Mouse (Mus musculus): ENCODE data around the gene Gm20388.
"Not testable (repeated sequence)": the region's sequence is repeated elsewhere in the genome, so short reads cannot be mapped to it uniquely, and the experiment has no call there.

Gene Gm20388

DNA sequence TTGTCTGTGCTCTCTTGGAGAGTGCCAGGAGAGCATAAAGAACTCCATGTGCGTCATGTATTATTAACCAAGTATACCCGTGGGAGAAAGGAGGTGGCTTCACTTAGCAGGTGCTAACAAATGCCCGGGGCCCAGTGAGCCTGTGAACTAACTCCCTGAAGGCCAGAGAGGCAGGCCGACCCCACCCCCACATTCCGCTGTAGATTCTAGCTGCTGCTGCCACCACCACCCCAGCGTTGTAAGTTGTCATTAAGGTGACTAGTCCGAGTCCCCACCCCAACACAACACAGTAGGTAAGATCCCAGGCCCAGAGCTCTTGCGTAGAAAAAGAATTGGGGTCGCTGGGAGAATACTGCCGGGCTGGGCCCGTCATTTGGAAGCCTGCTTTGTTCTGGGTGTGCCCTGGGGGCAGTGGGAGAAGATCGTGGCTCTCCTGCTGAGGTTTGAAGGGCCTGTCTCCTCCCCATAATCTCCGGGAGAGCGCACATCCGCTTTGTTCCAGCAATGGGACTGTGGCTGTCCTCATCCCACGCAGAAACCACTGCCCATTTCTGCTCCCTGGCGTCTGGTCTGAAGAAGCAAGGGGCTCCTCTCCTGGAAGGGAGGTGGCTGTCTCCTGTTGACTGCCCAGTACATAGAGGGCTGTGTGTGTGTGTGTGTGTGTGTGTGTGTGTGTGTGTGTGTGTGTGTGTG, 1214.1 kb downstream of the Gm20388 start:
- DNase-seq, result peak; percentile 37

- peak; percentile 94 for DNase-seq
Measured at GRCm38 (mm10) chr8:121125311-121125876, 1214.8 kb downstream of the Gm20388 start.

DNA sequence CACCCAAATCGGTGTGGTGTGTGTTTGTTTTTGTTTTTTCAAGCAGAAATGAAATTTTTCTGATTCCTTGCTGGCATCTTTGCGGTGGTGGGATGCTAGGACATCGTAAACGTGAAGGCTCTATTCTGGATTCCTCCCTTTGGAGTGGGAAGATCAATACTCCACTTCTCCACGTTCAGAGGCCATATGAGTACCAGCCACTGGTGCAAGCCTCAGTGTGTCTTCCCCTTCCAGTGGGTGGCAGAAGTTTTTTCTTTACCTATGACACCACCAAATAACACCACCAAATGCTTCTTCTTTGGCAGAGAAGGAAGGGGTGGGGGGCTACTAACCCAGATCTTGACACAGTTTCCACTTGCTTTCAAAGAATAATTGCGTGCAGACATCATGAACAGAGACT, 1215.5 kb downstream of the Gm20388 start:
- no peak for DNase-seq

DNA sequence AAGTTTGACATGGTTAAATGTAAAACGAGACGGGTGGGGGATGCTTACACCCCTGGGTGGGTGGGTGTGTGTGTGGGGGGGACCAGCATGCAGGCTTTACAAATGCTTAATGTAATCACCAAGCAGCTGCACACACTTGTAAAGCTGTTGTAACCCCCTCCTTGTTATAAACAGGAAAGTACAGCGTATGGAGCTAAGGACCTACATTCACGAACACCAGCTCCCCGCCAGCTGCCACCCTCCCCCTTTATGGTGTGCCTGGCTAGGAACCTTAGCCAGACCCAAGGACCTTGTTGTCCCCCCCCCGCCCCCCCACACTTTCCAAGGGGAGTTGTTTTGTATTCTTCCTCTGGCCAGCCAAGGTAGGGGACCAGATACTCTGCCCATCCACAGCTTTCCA, 1216.1 kb downstream of the Gm20388 start:
- DNase-seq, result no peak

DNA sequence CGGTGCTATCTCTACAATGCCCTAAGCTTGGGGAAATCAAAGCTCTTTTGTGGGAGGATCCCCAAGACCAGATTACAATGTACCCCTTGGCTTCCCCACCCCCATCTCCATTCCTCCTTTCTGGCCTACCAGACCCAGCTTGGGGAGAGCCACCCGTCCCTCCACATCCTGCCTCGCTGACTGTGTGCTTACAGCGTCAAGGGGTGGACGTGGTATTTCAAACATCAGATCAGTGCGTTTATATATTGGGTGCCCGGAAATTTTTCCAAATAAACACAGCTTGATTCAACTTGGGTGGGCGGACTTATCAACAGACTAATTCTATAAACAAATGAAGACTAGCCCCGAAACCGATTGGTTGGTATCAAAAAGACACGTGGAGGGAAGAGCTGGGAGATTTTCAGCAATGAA, 1216.7 kb downstream of the Gm20388 start:
- DNase-seq, result peak; percentile 48

DNA sequence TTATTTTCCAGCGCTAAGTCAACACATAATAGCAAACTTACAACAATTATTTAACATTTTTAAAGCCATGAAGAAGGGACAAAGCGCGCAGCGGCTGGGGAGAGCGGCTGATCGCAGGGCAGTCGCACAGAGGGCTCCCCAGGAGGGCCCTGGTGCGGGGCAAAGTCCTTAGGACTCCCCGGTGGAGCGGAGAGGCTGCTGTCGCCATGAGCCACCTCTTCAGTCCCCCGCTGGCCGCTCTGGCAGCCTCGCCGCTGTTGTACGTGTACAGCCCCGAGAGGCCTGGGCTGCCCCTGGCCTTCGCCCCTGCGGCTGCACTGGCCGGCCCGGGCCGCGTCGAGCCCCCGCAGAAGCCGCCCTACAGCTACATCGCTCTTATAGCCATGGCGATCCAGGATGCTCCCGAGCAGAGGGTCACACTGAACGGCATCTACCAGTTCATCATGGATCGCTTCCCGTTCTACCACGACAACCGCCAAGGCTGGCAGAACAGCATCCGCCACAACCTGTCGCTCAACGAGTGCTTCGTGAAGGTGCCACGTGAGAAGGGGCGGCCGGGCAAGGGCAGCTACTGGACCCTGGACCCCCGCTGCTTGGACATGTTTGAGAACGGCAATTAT, 1217.2 kb downstream of the Gm20388 start, which contains the start of gene Foxl1:
Gene Foxl1 (plus strand): TSS at position 185 of the 620 bp plus-strand sequence.
- peak; percentile 51 for DNase-seq

GRCm38 (mm10) chr8:121128531-121129264, 1218.1 kb downstream of the Gm20388 start:
- peak; percentile 43 for DNase-seq

GRCm38 (mm10) chr8:121129265-121129940, 1218.8 kb downstream of the Gm20388 start:
- no peak for DNase-seq

DNA sequence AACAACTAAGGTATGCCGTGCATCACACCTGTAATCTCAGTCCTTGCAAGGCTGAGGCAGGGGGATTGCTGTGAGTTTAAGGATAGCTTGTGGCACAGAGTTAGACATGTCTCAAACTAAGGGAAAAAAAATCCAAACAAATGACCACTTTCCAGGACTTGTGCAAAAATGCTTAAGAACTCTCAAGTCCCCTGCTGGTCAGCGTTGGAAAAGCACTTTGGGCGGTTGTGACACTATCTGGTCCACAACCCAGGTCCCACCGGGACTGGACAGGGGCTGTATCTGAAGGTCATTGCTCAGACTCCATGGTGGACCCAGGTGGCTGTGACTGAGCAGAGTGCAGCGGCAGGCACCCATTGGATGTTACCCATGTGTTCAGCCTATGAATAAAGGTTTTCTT, 1219.9 kb downstream of the Gm20388 start:
- peak; percentile 72 for DNase-seq

DNA sequence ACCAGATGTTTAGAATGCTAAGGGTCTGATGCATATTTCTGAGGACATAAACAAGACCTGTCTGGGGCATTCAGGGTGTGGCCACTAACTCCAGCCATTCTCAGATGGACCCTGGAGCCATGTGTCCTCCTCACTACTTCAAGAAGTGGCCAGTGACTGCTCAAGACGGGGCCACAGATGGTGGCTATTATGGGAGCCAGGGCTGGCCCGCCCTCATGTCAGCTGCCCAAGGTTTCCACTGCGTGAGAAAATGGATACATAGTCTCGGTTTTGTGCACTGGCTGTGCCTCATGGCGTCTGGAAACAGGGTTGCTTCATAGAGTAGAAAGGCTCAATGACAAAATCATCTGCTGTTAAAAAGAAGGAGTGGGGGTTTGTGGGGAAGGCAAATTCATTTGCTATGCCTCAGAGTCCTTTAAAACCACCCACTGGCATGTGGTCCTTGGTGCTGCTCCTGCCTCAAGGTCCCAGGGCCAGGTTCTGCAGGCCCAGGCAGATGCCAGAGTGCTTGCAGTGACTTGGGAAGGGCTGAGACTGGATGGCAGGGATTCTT, 1222.4 kb downstream of the Gm20388 start:
- no peak for DNase-seq

DNA sequence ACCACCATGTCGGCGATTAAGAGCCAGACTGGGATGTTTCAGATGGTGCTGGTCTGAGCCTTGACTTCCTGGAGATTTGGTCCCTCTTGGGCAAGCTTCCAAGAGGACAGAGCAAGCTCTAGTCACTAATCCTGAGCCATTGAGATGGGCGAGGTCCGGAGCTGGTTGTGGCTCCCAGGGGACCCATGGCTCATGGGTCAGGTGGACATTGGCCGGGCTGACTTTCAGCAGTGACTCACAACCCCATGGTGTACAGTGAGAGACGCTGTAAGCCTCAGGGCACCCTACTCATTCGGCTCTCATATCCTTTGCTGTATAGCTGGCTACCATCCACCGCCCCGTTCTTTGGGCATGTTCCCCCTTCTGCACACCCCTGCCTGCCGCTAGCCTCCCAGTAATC, 1223.5 kb downstream of the Gm20388 start:
- no peak for DNase-seq

GRCm38 (mm10) chr8:121134512-121134911, 1223.9 kb downstream of the Gm20388 start:
- DNase-seq, result no peak

GRCm38 (mm10) chr8:121136856-121137255, 1226.2 kb downstream of the Gm20388 start:
- DNase-seq, result no peak

GRCm38 (mm10) chr8:121145457-121146134, 1235.0 kb downstream of the Gm20388 start:
- DNase-seq, result not testable (repeated sequence)

DNA sequence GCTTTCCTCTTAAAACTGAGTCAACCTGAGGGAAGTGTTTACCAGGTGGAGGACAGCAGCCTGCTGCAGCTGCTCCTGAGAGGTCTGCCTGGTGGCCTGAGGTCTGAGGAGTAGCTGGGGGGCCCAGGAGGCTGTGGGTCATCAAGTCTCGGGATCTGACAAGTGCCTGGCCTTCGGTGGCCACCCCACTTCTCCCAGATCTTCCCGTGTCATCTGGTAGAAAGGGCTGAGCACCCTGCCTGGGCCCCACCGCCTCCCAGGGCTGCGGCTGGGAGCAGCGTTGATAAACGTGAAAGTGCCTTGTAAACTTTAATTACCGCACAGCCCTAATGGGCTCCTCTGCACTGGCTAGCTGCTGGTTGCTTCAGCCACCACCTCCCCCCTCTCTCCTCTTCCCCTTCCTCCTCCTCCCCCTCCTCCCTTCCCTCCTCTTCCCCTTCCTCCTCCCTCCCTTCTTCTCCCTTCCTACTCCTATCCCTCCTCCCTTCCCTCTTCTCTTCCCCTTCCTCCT, 1238.0 kb downstream of the Gm20388 start:
- DNase-seq, result no peak

DNA sequence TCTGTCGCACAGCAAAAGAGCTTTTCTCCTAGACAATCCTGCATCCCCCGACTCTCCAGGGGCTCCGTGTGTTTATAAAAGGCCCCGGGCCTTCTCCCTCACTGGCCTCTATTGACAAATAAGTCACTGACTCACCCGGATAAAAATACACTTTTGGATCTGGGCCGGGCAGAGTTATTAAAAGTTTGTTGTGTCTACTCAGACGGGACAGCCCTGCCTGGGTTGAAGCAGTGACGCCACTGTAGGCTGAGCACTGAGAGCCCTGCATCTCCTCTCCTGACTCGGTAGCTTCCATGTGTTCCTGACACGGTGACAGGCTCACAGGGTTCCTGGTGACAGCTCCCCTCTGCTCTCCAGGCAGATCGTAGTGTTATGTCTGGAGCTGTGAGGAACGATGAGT, 1241.8 kb downstream of the Gm20388 start:
- DNase-seq, result no peak

DNA sequence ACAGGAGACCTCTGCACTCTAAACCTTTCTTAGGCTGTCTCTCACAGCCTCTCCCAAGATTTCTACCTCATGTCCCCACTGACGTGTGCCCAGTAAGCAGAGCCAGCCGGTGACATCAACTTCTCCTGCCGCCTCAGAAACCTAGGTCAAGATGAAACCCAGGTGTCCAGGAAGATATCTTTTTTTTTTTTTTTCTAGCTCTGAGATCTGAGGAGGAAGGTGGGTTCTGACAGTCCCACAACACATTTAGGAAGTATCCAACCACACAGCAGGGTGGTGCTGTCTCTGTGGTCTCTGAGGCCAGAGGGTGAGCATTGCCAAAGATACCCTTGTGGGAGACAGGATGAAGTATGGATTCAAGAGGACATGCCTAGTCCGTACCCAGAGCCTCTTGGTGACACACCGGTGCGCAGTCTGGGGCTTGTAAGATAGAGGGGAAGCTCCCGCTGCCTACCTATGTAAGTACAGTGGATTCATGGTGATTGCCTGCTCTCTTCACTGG, 1246.4 kb downstream of the Gm20388 start:
- DNase-seq, result no peak

- DNase-seq, result no peak
Measured at GRCm38 (mm10) chr8:121158812-121159211, 1248.2 kb downstream of the Gm20388 start.

GRCm38 (mm10) chr8:121161437-121161836, 1250.8 kb downstream of the Gm20388 start:
- DNase-seq, result no peak

DNA sequence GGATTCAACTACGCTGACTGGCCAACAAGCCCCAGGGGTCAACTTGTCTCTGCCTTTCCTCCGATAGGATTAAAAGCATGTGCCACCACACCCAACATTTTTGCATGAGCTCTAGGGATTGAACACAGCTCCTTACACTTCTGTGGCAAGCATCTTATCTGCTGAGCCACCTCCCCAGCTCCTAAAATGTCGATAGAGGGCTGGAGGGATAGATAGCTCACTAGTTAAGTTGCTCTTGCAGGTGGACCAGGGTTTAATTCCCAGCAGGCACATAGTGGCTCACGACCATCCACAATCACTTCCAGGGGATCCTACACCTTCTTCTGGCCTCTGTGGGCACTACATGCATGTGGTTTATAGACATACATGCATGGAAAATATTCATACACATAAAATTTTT, 1251.8 kb downstream of the Gm20388 start:
- no peak for DNase-seq

- DNase-seq, result no peak
Measured at GRCm38 (mm10) chr8:121162906-121163695, 1252.5 kb downstream of the Gm20388 start.
